Mouse (Mus musculus) liver, embryonic 16.5 days (tissue): ENCODE measurements around the gene Tnni3k. TPM values are rescaled to one million over a fixed set of nuclear protein-coding genes. Genes with fewer than 3 reads are reported as not detected.

Source experiments
- ATAC-seq: fragments of 200-750 bp; cut with Nextera tagmentation; 2 replicates; pipeline ENCODE4 v1.8.0; 2017; ENCODE audit warnings: low read depth, mild to moderate bottlenecking, moderate number of reproducible peaks, moderate library complexity
- H3K27ac ChIP-seq: fragments of 300-500 bp; sonication (generic); 2 replicates; pipeline ENCODE4 v1.5.1; 2014; ENCODE audit warnings: mild to moderate bottlenecking, low read length
- H3K27me3 ChIP-seq: fragments of 300-500 bp; sonication (generic); 2 replicates; pipeline ENCODE4 v1.6.1; 2014; ENCODE audit warnings: low read depth, low read length, mixed read lengths; ENCODE audit not compliant: control insufficient read depth, insufficient read depth
- H3K36me3 ChIP-seq: fragments of 300-500 bp; sonication (generic); 2 replicates; pipeline ENCODE4 v1.6.1; 2014; ENCODE audit warnings: mild to moderate bottlenecking; ENCODE audit not compliant: control insufficient read depth, insufficient read depth
- H3K4me1 ChIP-seq: fragments of 300-500 bp; sonication (generic); 2 replicates; pipeline ENCODE4 v1.6.1; 2014; ENCODE audit warnings: low read depth, low read length, mixed read lengths; ENCODE audit not compliant: control insufficient read depth
- H3K4me2 ChIP-seq: fragments of 300-500 bp; sonication (generic); 2 replicates; pipeline ENCODE4 v1.6.1; 2014; ENCODE audit warnings: low read depth, low read length, mixed read lengths
- H3K4me3 ChIP-seq: fragments of 300-500 bp; sonication (generic); 2 replicates; pipeline ENCODE4 v1.5.1; 2014; ENCODE audit warnings: low read depth, mild to moderate bottlenecking, low read length
- H3K9ac ChIP-seq: fragments of 300-500 bp; sonication (generic); 2 replicates; pipeline ENCODE4 v1.6.1; 2014; ENCODE audit warnings: low read depth, low read length
- H3K9me3 ChIP-seq: fragments of 300-500 bp; sonication (generic); replicated peaks from 2 replicates; pipeline ENCODE4 v1.6.1; 2016; ENCODE audit warnings: low read length; ENCODE audit not compliant: control insufficient read depth
- WGBS: fragments of 180-500 bp; shearing (Covaris S2); extraction: QIAGEN DNeasy Blood & Tissue Kit; methylation state at CpG from one replicate; pipeline ENCODE4 v1.1.7; 2014; ENCODE audit not compliant: insufficient replicate concordance; 5-methylcytosine and 5-hydroxymethylcytosine counted together
- polyA plus RNA-seq: library from polyadenylated mRNA; unstranded; fragments of >200 nt; fragmentation: Nextera tagmentation; extraction: Ambion mirVana; gene quantifications from 2 replicates; pipeline ENCODE4 v1.2.1, GENCODE M21; 2015

The Tnni3k gene
- polyA plus RNA-seq, 1 experiment from 2014 or later: not detected

GRCm38 (mm10) chr3:155053189-155053588, 2.0 kb downstream of the Tnni3k start:
- H3K27ac ChIP-seq: no peak overlapping the region
- H3K9ac ChIP-seq: no peak overlapping the region
- H3K4me3 ChIP-seq: no peak overlapping the region
- no peak overlapping the region for H3K4me2 ChIP-seq
- no peak for ATAC-seq
- no peaks in the 10 kb centered on the region for H3K9me3 ChIP-seq
- H3K27me3 ChIP-seq: no peaks in the 10 kb centered on the region
- WGBS: 39% methylated on average over 1 of the region's 1 CpGs
- no peaks in the 10 kb centered on the region for H3K4me1 ChIP-seq
- no peaks in the 10 kb centered on the region for H3K36me3 ChIP-seq

- Histone ChIP-seq H3K27ac (no peak overlapping the region), H3K4me1 (no peaks in the 10 kb centered on the region), H3K36me3 (no peaks in the 10 kb centered on the region), H3K4me3 (no peak overlapping the region), H3K9me3 (no peaks in the 10 kb centered on the region), H3K9ac (no peak overlapping the region), H3K4me2 (no peak overlapping the region), H3K27me3 (no peaks in the 10 kb centered on the region)
- ATAC-seq: no peak
Measured at GRCm38 (mm10) chr3:155052021-155052420, 3.2 kb downstream of the Tnni3k start.

GRCm38 (mm10) chr3:155039012-155039836, 16.0 kb downstream of the Tnni3k start:
- H3K27me3 ChIP-seq: no peaks in the 10 kb centered on the region
- H3K9ac ChIP-seq: no peak overlapping the region
- H3K4me3 ChIP-seq: no peak overlapping the region
- 18% methylated on average over 1 of the region's 1 CpGs for WGBS
- H3K9me3 ChIP-seq: no peaks in the 10 kb centered on the region
- H3K27ac ChIP-seq: no peak overlapping the region
- no peak for ATAC-seq
- no peaks in the 10 kb centered on the region for H3K36me3 ChIP-seq
- no peaks in the 10 kb centered on the region for H3K4me1 ChIP-seq
- H3K4me2 ChIP-seq: no peak overlapping the region

- ATAC-seq: no peak
Measured at GRCm38 (mm10) chr3:155034323-155034722, 20.9 kb downstream of the Tnni3k start.

GRCm38 (mm10) chr3:155030200-155030599, 25.0 kb downstream of the Tnni3k start:
- Histone ChIP-seq H3K36me3 (no peaks in the 10 kb centered on the region), H3K27me3 (no peaks in the 10 kb centered on the region), H3K9me3 (no peaks in the 10 kb centered on the region), H3K4me1 (no peaks in the 10 kb centered on the region), H3K4me2 (no peak overlapping the region), H3K4me3 (no peak overlapping the region), H3K9ac (no peak overlapping the region), H3K27ac (no peak overlapping the region)
- no peak for ATAC-seq
- 77% methylated on average over 9 of the region's 9 CpGs for WGBS

More at GRCm38 (mm10) chr3:155034323-155034722, 20.9 kb downstream of the Tnni3k start:
- no peak overlapping the region for H3K9ac ChIP-seq
- no peaks in the 10 kb centered on the region for H3K36me3 ChIP-seq
- WGBS: 70% methylated on average over 7 of the region's 7 CpGs
- no peak overlapping the region for H3K27ac ChIP-seq
- no peaks in the 10 kb centered on the region for H3K4me1 ChIP-seq
- no peak overlapping the region for H3K4me2 ChIP-seq
- H3K4me3 ChIP-seq: no peak overlapping the region
- no peaks in the 10 kb centered on the region for H3K27me3 ChIP-seq
- H3K9me3 ChIP-seq: no peaks in the 10 kb centered on the region

- 64% methylated on average over 4 of the region's 4 CpGs for WGBS
- no peaks in the 10 kb centered on the region for H3K9me3 ChIP-seq
- no peak for ATAC-seq
- no peaks in the 10 kb centered on the region for H3K4me1 ChIP-seq
- H3K36me3 ChIP-seq: no peaks in the 10 kb centered on the region
- H3K4me3 ChIP-seq: no peak overlapping the region
- no peak overlapping the region for H3K4me2 ChIP-seq
- H3K9ac ChIP-seq: no peak overlapping the region
- no peak overlapping the region for H3K27ac ChIP-seq
- no peaks in the 10 kb centered on the region for H3K27me3 ChIP-seq
Measured at GRCm38 (mm10) chr3:155002781-155003180, 52.4 kb downstream of the Tnni3k start.

- ATAC-seq: no peak
- Histone ChIP-seq H3K9me3 (no peaks in the 10 kb centered on the region), H3K27ac (no peak overlapping the region), H3K4me1 (no peaks in the 10 kb centered on the region), H3K36me3 (no peaks in the 10 kb centered on the region), H3K4me3 (no peak overlapping the region), H3K9ac (no peak overlapping the region), H3K4me2 (no peak overlapping the region), H3K27me3 (no peaks in the 10 kb centered on the region)
Measured at GRCm38 (mm10) chr3:155001056-155001455, 54.2 kb downstream of the Tnni3k start.

- Histone ChIP-seq H3K4me2 (no peak overlapping the region), H3K36me3 (no peaks in the 10 kb centered on the region), H3K4me1 (no peaks in the 10 kb centered on the region), H3K9ac (no peak overlapping the region), H3K4me3 (no peak overlapping the region), H3K27ac (no peak overlapping the region), H3K27me3 (no peaks in the 10 kb centered on the region), H3K9me3 (no peaks in the 10 kb centered on the region)
- ATAC-seq: no peak
Measured at GRCm38 (mm10) chr3:154992678-154993077, 62.5 kb downstream of the Tnni3k start.

GRCm38 (mm10) chr3:154979101-154979500, 76.1 kb downstream of the Tnni3k start:
- 63% methylated on average over 7 of the region's 7 CpGs for WGBS
- no peak for ATAC-seq

More at GRCm38 (mm10) chr3:154979101-154979500, 76.1 kb downstream of the Tnni3k start:
- Histone ChIP-seq H3K4me3 (no peak overlapping the region), H3K9me3 (no peaks in the 10 kb centered on the region), H3K9ac (no peak overlapping the region), H3K4me1 (no peaks in the 10 kb centered on the region), H3K27me3 (no peaks in the 10 kb centered on the region), H3K27ac (no peak overlapping the region), H3K4me2 (no peak overlapping the region), H3K36me3 (no peaks in the 10 kb centered on the region)
